Mouse (Mus musculus): Measurements from ENCODE around the gene Nkiras2. TPM values are rescaled to one million over a fixed set of nuclear protein-coding genes. Genes with fewer than 3 reads are reported as not detected.
"Not testable (repeated sequence)": the region's sequence is repeated elsewhere in the genome, so short reads cannot be mapped to it uniquely, and the experiment has no call there.

Gene Nkiras2
- total RNA-seq, 2 experiments from 2014 or later = 23.9 to 25.4 TPM

DNA sequence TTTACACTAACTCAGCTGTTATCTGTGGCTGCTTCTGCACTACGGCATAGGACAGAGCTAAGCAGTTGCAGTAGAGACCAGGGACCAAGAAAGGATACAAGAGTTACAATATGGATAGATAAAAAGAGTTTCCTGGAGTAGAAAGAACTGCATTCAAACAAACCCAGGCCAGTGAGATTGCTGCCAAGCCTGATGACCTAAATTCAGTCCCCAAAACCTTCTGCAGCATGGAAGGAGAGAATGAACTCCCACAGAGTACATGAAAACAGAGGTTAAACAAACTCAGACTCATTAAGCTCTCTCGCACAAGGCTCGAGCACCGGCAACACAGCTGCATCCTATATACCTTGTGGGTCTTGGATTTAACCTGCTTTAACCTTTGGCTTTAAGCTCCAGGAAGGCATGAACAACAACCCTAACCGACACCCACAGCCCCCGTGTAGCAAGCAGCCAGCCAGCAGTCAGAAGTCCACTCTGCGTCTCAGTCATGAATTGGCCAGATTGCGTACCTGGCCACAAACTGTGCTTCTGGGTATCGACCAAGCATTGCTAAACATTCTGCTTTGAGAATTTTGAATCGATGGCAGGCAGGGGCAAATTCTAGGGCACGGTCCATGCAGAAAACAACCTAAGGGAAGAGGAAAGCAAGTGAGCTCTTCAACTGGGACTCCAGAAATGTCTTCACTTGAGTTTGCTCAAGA, 26.5 kb upstream of the Nkiras2 start:
- intact Hi-C loops (cut with DNase I) = no loop called here
- DNase-seq (ENCODE audit: low spot score in 2 of 2) = no peak

GRCm38 (mm10) chr11:100594608-100595007, 24.4 kb upstream of the Nkiras2 start:
- peak in 1 of 2 experiments; percentile 33 for DNase-seq (ENCODE audit: low spot score in 2 of 2)
- intact Hi-C loops (cut with DNase I) = no loop called here

GRCm38 (mm10) chr11:100595533-100595932, 23.5 kb upstream of the Nkiras2 start:
- no peak for DNase-seq (ENCODE audit: low spot score in 2 of 2)
- intact Hi-C loops (cut with DNase I) = no loop called here

DNA sequence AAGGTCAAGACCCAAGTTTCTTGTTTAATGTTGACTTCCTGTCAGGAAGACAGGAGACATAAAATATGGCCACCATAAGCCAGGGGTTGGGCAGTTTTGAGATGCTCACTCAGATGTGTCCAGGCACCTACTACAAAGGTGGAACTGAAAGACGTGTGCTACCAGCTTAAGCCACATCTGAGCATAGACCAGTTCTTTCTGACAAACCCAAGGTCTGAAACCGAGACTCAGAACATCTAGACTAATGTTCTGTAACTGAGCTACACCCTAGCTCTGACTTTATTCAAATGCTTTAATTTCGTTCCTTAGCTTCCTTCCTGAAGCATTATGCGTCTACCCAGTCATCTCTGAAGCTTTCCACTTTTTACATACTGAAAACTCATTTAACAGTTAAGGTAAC, 21.0 kb upstream of the Nkiras2 start:
- DNase-seq (ENCODE audit: low spot score in 2 of 2) = no peak

DNA sequence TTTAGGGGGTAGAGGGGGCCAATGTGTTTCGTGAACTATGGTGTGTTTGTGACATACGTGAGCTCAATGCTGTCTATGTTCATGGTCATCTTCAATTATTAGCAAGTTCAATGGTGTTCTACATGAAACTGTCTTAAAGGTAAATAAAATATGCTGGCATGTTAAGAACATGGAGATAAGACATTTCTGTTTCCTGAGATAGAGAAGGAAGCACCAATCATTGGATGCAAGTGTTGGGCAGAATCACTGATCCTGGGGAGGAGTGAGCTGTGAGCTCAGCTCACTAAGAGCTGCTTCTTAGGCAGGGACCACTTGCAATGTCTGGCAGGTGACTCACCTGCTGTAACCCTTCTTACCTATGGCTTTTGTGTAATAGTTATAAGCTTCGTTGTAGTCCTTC, 17.7 kb upstream of the Nkiras2 start:
- intact Hi-C loops (cut with DNase I) = no loop called here
- DNase-seq (ENCODE audit: low spot score in 2 of 2) = no peak

More for the DNA sequence above, 21.0 kb upstream of the Nkiras2 start:
- intact Hi-C loops (cut with DNase I) = no loop called here

- DNase-seq (ENCODE audit: low spot score in 2 of 2) = no peak
- intact Hi-C loops (cut with DNase I) = no loop called here
These were observed 15.9 kb upstream of the Nkiras2 start for GRCm38 (mm10) chr11:100603155-100603554.

GRCm38 (mm10) chr11:100603813-100604212, 15.2 kb upstream of the Nkiras2 start:
- no peak for DNase-seq (ENCODE audit: low spot score in 2 of 2)
- intact Hi-C loops (cut with DNase I) = no loop called here

- intact Hi-C loops (cut with DNase I) = no loop called here
- peak in 1 of 2 experiments; percentile 32 for DNase-seq (ENCODE audit: low spot score in 2 of 2)
These were observed 14.6 kb upstream of the Nkiras2 start for GRCm38 (mm10) chr11:100604321-100605005.

DNA sequence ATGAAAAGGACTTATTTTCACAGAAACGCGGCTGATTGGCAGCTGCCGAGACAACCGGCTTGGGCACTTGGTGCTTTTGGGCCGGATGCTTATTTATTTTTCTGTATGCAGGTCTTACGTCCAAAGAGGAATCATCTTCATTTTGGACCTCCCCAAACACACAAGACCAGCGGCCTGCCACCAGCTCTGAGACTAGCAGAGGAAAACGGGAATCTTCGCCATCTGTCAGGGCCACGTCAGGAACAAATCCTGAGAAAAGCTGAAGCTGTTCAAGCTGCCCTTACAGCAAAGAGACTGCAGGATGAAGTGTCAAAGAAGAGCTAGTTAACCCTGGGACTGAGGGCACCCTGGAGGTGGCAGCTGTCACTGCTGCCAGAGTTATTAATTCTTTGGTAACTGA, 13.6 kb upstream of the Nkiras2 start:
- DNase-seq (ENCODE audit: low spot score in 2 of 2) = no peak
- intact Hi-C loops (cut with DNase I) = no loop called here

DNA sequence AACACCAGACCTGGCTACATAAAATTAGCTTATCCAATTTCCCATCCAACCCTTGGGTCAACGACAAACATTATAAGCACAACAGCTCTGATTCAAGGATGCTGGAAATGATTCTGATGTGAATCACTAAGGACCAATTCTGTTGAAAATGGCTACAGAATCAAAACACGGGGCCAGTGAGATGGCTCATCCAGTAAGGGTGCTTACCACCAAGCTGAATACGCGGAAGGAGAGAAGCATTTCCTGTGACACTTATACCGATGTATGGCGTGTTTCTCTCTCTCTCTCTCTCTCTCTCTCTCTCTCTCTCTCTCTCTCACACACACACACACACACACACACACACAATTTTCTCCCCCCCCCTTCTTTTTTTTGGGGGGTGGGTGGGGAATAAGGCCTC, 11.9 kb upstream of the Nkiras2 start:
- DNase-seq (ENCODE audit: low spot score in 2 of 2) = no peak
- intact Hi-C loops (cut with DNase I) = no loop called here

GRCm38 (mm10) chr11:100608796-100609195, 10.2 kb upstream of the Nkiras2 start:
- DNase-seq (ENCODE audit: low spot score in 2 of 2) = no peak
- intact Hi-C loops (cut with DNase I) = no loop called here

- intact Hi-C loops (cut with DNase I) = no loop called here
- DNase-seq (ENCODE audit: low spot score in 2 of 2) = no peak
These were observed 9.6 kb upstream of the Nkiras2 start for GRCm38 (mm10) chr11:100609355-100609996.

DNA sequence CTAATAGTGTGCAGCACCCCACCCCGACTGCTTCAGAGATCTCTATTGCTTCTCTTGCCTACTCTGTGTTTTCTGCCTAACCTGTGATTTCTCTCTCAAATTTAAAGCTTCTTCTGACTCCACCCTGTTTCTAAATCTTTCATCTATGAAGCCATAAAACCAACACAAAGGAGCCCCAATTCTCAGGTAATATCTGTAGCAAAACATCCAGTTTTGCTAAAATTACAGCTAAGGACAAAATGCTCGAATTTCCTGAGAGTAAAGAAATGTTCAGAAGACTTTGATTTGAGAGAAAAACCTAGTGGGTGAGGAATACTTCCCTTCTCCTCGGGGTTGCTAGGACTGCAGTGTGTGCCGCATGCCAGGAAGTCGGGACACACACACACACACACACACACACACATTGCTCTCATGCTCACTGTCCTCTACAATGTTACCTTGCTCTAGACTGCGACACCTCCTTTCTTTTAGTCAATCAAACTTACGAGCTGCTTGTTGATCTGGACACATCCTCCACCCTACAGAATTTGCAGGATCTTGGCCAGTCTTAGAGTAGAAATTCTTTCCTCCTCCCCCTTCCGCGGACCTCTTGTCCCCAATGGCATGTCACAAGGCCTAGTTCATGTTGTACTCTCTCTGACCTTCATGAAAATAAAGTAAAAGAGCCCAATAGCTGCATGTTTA, 8.9 kb upstream of the Nkiras2 start:
- intact Hi-C loops (cut with DNase I) = no loop called here

DNA sequence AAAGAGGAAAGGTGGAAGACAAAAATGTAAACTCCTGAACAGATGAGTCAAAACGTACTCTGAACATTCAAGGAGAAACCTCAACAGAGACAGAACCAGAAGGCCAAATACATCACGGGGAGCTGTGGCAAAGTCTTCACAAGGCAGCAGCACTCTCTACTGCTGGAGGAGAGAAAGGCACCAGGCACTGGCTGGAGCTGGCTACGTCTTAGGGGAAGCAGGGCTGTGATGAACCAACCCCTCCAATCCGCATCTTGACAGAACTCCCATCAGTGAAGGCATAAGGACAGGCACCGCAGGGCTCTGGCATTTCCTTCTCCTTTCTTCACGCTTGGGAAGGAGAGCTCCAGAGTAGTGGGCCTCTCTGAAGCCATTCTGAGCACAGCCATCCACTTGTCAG, 7.4 kb upstream of the Nkiras2 start:
- intact Hi-C loops (cut with DNase I) = no loop called here
- no peak for DNase-seq (ENCODE audit: low spot score in 2 of 2)

More for the DNA sequence above, 8.9 kb upstream of the Nkiras2 start:
- DNase-seq (ENCODE audit: low spot score in 2 of 2) = no peak

GRCm38 (mm10) chr11:100613241-100613640, 5.8 kb upstream of the Nkiras2 start:
- peak in 1 of 2 experiments; percentile 70 for DNase-seq (ENCODE audit: low spot score in 2 of 2)

DNA sequence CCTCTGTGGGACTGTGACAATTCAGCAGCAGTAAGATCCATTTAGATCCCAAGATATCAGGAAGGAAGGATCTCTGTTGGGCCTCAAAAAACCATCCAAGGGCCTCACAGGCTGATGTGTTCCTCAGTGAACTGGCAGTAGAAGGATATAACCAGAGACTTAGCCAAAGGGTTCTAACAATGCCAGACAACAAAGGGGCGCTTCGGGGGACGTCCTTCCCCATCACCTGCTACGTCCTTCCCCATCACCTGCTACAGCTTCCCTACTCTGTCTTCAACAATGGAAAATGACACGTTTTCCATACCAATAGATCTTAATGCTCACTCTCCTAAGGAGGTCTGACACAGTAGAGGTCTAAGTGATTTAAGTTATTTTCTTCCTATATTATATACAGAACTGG, 2.7 kb upstream of the Nkiras2 start:
- no peak for DNase-seq (ENCODE audit: low spot score in 2 of 2)
- intact Hi-C loops (cut with DNase I) = loop anchor here (5.0 kb wide), 1 partner anchor 39 kb away; no protein-coding TSS in a partner anchor

More at GRCm38 (mm10) chr11:100613241-100613640, 5.8 kb upstream of the Nkiras2 start:
- intact Hi-C loops (cut with DNase I) = no loop called here

DNA sequence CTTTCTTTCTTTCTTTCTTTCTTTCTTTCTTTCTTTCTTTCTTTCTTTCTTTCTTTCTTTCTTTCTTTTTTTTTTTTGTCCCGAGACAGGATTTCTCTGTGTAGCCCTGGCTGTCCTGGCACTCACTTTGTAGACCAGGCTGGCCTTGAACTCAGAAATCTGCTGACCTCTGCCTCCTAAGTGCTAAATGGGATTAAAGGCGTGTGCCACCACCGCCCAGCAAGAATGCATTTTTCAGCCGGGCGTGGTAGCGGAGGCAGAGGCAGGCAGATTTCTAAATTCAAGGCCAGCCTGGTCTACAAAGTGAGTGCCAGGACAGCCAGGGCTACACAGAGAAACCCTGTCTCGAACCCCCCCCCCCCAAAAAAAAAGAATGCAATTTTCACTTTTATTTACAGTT, 2.2 kb upstream of the Nkiras2 start:
- DNase-seq (ENCODE audit: low spot score in 2 of 2) = not testable (repeated sequence)
- intact Hi-C loops (cut with DNase I) = loop anchor here (5.0 kb wide), 1 partner anchor 40 kb away; no protein-coding TSS in a partner anchor

DNA sequence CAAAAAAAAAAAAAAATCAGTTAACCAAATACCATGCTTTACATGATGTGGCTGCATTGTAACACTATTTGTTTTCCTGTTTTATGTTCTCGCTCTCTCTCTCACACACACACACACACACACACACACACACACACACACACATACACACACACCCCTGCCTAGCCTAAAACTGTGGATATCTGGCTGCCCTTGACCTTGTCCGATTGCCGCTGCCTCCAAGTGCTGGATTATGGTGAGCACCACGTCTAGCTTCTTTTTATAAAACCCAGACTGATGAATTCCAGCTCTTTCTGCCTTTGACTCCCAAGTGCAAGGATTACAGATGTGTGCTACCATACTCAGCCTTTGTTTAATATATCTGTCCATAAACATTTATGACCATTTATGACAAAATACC, 1.6 kb upstream of the Nkiras2 start:
- no peak for DNase-seq (ENCODE audit: low spot score in 2 of 2)

GRCm38 (mm10) chr11:100619485-100619975, 486 bp downstream of the Nkiras2 start:
- peak; percentile 97 for DNase-seq (ENCODE audit: low spot score in 2 of 2)
- intact Hi-C loops (cut with DNase I) = loop anchor here (5.0 kb wide), 1 partner anchor 42 kb away; no protein-coding TSS in a partner anchor

More for the DNA sequence above, 1.6 kb upstream of the Nkiras2 start:
- intact Hi-C loops (cut with DNase I) = loop anchor here (5.0 kb wide), 1 partner anchor 40 kb away; no protein-coding TSS in a partner anchor

Measured in left cerebral cortex, postnatal 14 days (tissue).